Mouse (Mus musculus) fibroblast of lung, adult 2 months (primary cell): ENCODE data around the gene Wdfy3.

Experiments
- DNase-seq: peaks from one replicate; pipeline ENCODE4 v3.0.0-alpha.2; 2011; ENCODE audit warnings: low read depth

Wdfy3 gene

DNA sequence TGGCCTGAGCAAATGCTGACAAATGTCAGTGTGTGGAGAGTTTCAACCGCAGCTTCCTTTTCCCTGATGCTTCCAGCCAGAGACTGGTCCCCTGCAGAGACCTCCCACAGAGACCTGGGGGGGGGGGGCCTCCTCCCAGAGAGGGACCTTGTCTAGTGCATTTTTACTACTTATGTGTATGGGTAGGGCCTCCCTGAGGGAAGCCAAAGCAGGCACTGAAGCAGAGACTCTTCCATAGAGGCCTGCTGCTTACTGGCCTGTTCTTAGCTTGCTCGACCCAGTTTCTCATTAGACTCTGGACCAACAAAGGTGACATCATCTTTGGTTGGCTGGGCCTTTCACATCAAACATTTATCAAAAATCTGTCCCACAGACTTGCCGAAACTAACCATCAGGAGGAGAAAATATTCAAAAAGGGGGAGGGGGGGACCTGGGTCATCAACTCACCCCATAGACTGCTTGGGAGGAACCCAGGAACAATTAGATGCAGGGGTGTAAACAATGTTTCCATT is 14.5 kb downstream of the Wdfy3 start:
- no peak for DNase-seq

GRCm38 (mm10) chr5:102054511-102055093 is 15.1 kb downstream of the Wdfy3 start:
- DNase-seq = no peak

- DNase-seq = no peak
These were observed 16.8 kb downstream of the Wdfy3 start for GRCm38 (mm10) chr5:102052906-102053305.

DNA sequence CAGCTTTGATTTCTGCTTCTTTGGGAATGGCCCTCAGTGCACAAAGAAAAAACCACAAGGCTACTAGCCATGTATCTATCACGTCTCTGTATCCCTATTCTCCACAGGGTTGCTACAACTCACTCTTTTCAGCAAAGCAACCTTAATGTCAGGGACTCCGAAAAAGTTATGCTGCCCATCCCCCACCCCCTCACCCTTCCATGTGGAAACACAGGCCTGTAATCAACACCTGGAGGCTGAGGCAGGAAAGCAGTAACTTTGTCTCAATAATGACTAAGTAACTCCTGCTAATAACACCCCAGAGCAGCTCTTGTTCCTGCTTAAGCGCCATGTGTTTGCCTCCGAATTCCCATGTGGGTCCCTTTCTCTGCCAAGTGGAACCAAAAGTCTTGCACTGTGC is 17.3 kb downstream of the Wdfy3 start:
- DNase-seq = no peak

DNA sequence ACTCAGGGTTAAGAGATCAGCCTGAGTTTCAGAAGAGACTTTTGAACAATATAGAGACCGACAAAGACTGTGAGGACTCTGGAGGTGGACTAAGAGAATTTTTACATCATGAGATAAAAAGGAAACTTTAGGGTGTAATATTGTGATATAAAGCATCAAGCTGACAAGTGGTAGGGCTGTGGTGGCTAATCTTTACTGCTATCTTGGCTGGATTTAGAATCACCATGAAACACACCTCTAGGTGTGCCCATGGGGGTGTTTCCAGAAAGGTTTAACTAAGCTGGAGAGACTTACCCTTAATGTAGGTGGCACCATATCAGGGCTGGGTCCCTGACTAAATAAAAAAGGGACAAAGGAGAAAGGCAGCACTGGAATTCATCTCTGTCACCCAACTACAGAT is 19.0 kb downstream of the Wdfy3 start:
- DNase-seq = no peak

DNA sequence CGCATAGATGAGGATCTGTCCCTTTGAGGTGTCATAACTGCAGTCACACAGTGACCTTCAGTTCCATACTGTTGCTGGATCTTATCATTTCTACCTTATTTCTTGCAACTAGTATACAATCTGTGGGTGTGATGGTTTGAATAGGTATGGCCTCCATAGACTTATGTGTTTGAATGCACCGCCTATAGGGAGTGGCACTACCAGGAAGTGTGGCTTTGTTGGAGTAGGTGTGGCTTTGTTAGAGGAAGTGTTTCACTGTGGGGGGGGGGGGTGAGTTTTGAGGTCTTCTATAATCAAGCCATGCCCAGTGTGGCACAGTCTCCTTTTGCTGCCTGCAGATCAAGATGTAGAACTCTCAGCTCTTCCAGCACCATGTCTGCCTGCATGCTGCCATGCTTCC is 21.3 kb downstream of the Wdfy3 start:
- DNase-seq = no peak

GRCm38 (mm10) chr5:102046617-102047116 is 23.1 kb downstream of the Wdfy3 start:
- DNase-seq = no peak

DNA sequence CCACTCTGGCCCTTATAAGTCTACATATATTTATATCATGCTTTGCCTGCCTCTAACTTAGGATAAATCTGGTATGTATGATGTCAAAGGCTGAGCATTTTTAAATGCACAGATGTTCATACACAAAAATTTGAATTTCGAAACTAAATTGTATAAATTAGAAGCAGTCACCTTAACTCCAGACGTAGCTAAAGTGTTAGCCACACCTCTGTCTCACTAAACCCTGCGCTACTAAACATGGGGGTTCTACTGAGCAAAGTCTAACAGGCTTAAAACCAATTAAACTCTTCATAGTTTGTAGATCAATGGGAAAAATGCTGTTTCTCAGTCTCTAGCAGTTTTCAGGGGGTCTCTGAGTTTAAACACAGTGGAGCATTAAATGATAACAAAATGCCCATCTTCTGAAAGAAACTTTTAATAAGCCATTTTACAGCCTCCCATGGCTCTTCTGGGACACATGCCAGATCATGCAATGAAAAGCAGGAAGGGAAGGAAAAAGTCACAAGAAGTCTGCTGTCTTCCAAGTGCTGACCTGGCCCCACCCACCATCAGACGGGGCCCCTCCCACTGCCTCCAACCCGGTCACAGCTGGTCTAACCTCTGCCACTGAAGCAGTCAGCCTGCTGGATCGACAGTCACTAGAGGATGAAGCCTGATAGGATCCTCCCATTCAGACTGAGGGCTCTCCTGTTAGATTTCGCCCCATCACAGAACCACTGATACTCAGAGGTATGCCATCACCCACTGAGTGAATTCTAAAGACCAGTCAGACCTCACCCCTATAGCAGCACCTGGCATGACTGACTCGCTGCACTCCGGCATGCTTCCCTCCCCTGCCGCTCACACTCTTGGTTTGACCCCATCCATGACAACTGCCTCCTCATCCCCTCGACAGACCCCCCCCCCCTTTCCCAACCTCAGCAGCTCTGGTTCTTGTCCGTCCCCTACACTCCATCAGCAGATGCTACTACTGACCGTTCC is 23.8 kb downstream of the Wdfy3 start:
- no peak for DNase-seq

- no peak for DNase-seq
These were observed 24.5 kb downstream of the Wdfy3 start for GRCm38 (mm10) chr5:102045177-102045576.

DNA sequence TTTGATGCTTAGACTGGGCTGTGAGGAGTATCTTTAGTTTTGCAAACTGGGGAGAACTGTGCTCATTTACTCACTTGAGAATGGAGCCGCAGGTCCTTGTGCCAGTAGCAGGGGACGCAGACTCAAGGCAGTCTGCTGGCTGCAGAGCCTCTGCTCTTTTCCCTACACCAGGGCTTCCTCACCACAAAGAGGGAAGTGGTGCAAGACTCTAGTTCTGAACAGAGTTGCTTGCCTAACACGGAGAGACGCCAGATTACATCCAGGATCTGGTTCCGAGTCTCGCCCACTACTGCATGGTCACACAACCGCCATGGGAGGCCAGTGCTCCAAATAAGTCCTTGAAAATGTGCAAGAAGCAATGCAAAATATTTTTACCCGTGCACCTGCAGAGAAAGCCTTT is 36.4 kb downstream of the Wdfy3 start:
- DNase-seq = no peak

DNA sequence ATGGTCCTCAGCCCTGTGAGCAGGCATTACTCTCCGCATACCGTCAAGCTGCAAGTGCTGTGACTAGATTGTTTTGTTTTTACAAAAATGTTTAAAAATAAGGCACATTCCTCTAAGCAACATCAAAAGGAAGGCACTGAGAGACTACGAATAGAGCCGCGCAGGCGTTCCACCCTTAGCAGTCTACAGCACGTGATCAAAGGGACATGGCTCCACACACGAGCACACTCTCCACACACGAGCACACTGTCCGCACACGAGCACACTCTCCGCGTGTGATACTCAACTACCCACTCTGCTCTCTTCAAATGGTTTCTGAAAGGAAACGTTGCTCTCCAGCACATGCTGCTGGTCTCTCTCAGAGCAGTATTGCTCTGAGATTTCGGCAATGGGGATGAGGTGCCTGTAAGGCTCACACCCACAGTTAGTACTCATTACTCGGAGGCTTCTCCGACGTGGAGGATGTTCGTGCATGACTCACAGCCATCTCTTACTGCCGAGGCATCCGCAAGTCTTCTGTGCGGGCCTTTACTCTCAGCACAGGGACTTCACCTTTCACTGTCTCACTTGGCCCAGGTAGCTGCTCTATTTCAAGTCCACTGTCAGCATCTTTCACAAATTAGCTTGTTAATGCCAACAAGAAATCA is 37.0 kb downstream of the Wdfy3 start:
- DNase-seq = no peak

DNA sequence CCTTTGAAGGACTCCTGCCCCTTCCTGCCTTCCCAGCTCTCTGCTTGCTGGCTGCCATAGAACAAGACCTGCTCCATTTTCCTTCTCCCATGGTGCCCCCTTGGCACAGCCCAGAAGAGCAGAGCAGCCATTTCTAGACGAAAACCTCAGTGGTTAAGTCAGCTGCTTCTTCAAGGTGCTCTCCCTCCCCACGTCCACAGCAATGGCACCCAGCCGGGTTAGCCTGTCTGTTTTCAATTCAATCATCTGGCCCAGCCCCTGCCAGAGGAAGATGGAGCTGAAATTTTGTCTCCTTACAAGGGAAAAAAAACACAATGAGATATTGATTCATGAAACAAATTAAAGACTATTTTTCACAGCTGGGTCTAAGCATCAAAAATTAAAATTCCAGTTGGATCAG is 37.5 kb downstream of the Wdfy3 start:
- DNase-seq = no peak

DNA sequence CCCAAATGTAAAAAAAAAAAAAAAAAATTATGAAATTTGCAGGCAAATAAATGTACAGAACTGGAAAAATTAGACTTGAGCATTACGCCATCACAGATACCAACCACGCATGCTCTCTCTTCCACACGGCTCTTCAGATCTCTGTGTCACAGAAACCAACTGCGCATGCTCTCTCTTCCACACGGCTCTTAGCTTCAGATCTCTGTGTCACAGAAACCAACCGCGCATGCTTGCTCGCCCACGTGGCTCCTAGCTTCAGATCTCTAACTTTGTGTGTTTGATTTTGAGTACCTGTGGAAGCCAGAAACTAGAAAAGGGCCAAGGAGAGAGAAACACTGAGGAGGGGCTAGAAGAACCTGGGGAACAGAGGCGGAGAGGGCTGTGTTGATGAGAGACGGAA is 46.3 kb downstream of the Wdfy3 start:
- DNase-seq = no peak

DNA sequence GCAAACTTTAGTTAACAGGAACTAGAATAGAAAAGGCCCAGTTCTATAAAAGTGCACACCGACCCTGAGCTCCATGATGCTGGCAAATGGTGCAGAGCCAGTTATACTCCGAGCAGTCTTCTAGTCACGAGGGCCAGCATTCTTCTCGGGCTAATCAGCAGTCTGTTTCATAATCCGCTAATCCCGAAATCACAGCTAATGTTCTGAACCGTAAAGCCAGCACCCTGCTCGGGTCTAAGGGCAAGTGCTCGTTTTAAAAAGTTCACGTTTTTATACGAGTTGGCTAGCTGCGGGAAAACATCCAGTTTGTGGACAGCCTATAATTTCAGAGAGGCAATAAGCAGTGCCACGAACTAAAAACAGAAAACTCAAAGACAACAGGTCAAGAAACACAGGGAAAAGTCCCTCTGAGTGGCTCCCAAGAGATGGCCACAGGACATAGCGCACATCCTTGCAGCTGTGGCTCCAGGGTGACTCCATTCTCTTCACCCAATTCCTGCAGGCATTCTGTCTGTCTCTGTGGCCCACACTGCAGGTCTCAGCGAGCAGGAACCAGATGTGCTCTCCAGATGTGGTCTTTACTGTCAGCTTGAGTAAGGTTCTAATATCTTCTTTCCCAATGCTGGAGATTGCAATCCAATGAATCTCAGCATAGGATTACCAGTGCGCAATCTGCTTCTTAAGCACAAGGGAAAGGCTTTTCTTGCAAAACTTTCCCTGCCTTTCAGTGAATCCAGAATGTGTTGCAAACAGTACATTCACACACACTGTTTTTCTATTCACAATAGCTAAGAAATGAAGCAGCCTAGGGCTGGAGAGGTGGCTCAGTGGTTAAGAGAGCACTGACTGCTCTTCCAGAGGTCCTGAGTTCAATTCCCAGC is 47.5 kb downstream of the Wdfy3 start:
- no peak for DNase-seq

GRCm38 (mm10) chr5:102014235-102014634 is 55.5 kb downstream of the Wdfy3 start:
- no peak for DNase-seq

- no peak for DNase-seq
These were observed 55.9 kb downstream of the Wdfy3 start for GRCm38 (mm10) chr5:102013781-102014180.

DNA sequence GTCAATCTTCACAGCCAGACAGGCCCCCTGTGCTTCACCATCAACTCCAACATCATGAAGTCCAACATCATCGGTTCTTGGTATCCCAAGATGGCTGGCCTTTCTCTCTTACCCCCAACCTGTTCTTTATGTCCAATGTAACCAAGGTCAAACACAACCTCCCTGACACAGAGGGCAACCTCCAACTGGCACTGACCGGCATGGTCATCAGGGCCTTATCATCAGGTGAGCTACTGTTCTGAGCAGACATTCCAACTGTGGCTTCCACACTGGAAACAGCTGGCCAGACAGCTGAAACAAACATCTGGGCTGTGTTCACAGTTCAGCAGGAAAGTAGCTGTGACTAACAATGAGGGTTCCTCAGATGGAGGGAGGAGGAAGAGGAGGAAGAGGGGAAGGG is 58.8 kb downstream of the Wdfy3 start:
- DNase-seq = no peak

- DNase-seq = no peak
These were observed 60.1 kb downstream of the Wdfy3 start for GRCm38 (mm10) chr5:102009606-102010005.

GRCm38 (mm10) chr5:102008712-102009111 is 61.0 kb downstream of the Wdfy3 start:
- DNase-seq = no peak

DNA sequence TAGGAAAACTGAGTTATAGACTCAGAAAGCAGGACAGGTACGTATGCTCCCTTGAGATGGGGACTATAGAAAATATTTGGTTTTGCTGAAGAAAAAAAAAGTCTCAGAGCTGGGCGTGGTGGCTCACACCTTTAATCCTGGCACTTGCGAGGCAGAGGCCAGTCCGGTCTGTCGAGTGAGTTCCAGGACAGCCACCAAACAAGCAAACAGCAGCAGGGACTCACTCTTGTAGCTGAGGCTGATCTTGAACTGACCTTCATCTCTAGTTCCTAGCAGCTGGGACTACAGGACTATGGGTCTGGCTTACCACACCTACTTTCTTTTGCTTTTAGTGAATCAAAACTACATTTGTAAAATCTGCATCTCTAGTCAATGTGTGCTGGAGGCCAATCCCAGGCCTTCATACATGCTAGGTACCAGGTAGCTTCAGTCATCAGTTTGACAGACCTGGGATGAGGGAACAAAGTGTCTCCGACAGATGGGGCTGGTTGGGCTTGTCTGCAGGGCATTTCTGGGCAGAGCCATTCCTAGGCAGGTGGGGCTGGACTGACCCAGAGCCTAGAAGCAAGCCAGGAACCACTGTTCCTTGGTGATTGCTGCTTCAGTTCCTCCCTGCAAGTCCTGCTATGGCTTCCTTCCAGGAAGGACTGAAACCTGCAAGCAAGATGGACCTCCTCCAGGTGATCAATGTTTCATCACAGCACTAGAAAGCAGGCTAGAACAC is 63.3 kb downstream of the Wdfy3 start:
- no peak for DNase-seq

DNA sequence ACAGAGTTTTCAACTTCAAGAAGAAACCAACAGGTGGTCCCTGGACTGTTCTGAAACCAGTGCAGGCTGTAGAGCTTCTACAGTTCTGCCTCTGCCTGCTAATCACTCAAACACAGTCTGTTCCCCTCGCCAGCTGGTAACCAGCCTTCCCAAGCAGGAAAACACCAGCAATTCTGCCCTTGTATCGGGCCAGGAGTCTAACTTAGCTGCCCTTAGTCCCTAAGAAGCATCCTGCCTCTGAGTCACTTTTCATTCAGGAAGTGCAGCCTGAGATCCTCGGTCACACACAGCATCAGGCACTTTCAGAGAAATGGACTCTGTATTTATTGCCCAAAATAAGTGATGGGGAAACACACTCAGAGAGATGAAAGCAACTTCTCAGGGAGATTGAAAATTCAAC is 66.3 kb downstream of the Wdfy3 start:
- DNase-seq = no peak
